Comparison of ENCODE assay signal across 13 mouse cellular contexts in genomic region chr1:39940342-39940741, GRCm38 (mm10).
"Had no signal": no experiment of that assay in that cellular context is flagged by ENCODE, and none has a peak within 500 bp of the region (broad histone marks: within the 10 kb centered on the region; RNA-seq: fewer than 3 reads in every experiment).

No protein-coding gene starts in this region.

- H3K27me3 ChIP-seq: limb, embryonic 12.5 days; neural tube, embryonic 12.5 days had no signal

- H3K4me2 ChIP-seq: limb, embryonic 12.5 days; neural tube, embryonic 12.5 days had no signal

- H3K9me3 ChIP-seq: limb, embryonic 12.5 days; neural tube, embryonic 12.5 days had no signal

- H3K9ac ChIP-seq: limb, embryonic 12.5 days; liver, embryonic 14.5 days; neural tube, embryonic 12.5 days had no signal

- H3K36me3 ChIP-seq: neural tube, embryonic 12.5 days had no signal

- H3K27ac ChIP-seq: kidney, postnatal 0 days; limb, embryonic 12.5 days; liver, embryonic 14.5 days; neural tube, embryonic 12.5 days had no signal

- H3K4me3 ChIP-seq: limb, embryonic 12.5 days; myocyte; neural tube, embryonic 12.5 days had no signal

- DNase-seq: kidney, adult 11 months; kidney, adult 9 months; kidney, postnatal 36 days; lung, adult 18-20 months; midbrain, embryonic 14.5 days; right cerebral cortex, postnatal 14 days; thymus, adult 2 months; thymus, postnatal 25 days had no signal
